Mouse (Mus musculus): ENCODE measurements around the gene Ube2h. TPM values are rescaled to one million over a fixed set of nuclear protein-coding genes. Genes with fewer than 3 reads are reported as not detected.

The Ube2h gene
- polyA plus RNA-seq, 1 experiment from 2014 or later = 52.8 TPM

DNA sequence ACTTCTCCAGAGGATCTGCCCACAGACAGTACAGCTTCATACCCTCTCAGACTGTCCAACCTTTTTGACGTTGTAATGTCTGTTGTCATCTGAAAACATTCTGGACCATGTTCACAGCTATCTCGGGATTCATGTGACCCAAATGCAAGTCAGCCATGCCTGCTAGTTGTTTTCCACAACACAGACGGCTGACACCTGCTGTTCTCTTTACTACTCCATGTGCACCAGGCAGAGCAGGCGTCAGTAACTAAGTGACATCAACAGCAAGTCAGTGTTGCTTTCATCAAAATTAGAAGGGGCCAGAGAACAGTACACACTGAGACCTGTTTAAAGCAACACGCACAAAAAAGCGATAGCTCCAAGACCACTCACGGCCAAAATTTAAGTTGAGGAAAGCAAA, 36.9 kb downstream of the Ube2h start:
- WGBS = 89% methylated on average over 7 of the region's 7 CpGs
- no peak overlapping the region for H3K27ac ChIP-seq (ENCODE audit: low read depth, low read length)
- ATAC-seq (ENCODE audit: insufficient read depth, low FRiP score, low TSS enrichment) (no peak), DNase-seq (ENCODE audit: low spot score) (no peak)
- H3K9ac ChIP-seq (ENCODE audit: low read length) = no peak overlapping the region
- no peaks in the 10 kb centered on the region for H3K9me3 ChIP-seq (ENCODE audit: control insufficient read depth, low read length)
- no peak overlapping the region for H3K4me2 ChIP-seq (ENCODE audit: low read depth)
- no peaks in the 10 kb centered on the region for H3K4me1 ChIP-seq (ENCODE audit: control insufficient read depth, insufficient read depth, low read length)
- no peaks in the 10 kb centered on the region for H3K27me3 ChIP-seq (ENCODE audit: control insufficient read depth, insufficient read depth, low read length)
- no peak overlapping the region for H3K4me3 ChIP-seq (ENCODE audit: low read depth, low read length)
- H3K36me3 ChIP-seq (ENCODE audit: control insufficient read depth, insufficient read depth, low read length) = peaks cover 2% of the 10 kb centered on the region

DNA sequence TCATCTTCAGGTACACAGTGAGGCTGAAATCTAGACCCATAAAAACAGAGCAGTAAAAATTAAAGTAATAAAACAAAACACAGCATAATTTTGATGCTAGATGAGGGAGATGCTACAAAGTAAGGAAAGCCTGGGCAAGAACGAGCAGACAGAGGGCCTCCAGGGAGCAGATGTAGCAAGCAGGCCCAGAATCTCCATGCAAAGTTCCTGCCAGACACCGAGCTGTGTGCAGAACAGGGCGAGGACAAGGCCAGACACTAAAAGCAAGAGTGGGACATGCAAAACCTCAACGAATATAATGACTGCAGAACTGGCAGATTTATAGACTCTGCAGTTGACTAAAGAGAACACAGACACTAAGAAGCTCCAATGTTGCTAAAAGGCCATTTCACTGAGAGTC, 38.9 kb downstream of the Ube2h start:
- H3K27ac ChIP-seq (ENCODE audit: low read depth, low read length) = no peak overlapping the region
- no peaks in the 10 kb centered on the region for H3K4me1 ChIP-seq (ENCODE audit: control insufficient read depth, insufficient read depth, low read length)
- ATAC-seq (ENCODE audit: insufficient read depth, low FRiP score, low TSS enrichment) = no peak
- no peaks in the 10 kb centered on the region for H3K27me3 ChIP-seq (ENCODE audit: control insufficient read depth, insufficient read depth, low read length)
- no peak overlapping the region for H3K4me2 ChIP-seq (ENCODE audit: low read depth)
- DNase-seq (ENCODE audit: low spot score) = no peak
- H3K4me3 ChIP-seq (ENCODE audit: low read depth, low read length) = no peak overlapping the region
- H3K9me3 ChIP-seq (ENCODE audit: control insufficient read depth, low read length) = no peaks in the 10 kb centered on the region
- no peak overlapping the region for H3K9ac ChIP-seq (ENCODE audit: low read length)
- WGBS = 89% methylated on average over 4 of the region's 4 CpGs
- peaks cover 4% of the 10 kb centered on the region for H3K36me3 ChIP-seq (ENCODE audit: control insufficient read depth, insufficient read depth, low read length)

DNA sequence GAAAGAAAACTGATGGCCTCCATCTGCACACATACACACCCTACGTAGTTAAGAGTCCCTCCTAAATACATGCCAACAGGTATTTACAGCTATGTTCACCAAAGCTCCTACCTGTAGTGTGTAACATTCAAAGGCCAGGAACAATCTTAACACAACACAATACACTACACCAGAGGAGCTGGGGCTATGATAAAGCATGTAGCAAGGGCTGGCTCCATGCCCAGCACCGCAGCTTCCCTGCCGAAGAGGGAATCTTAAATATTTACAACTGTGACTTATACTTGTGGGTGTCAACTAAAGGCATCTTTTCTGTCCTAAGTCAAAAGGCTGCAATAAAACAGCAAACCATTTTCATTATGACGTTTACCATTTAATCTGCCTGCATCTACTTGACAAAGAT, 41.3 kb downstream of the Ube2h start:
- Histone ChIP-seq H3K27ac (ENCODE audit: low read depth, low read length) (no peak overlapping the region), H3K9ac (ENCODE audit: low read length) (no peak overlapping the region), H3K9me3 (ENCODE audit: control insufficient read depth, low read length) (no peaks in the 10 kb centered on the region), H3K36me3 (ENCODE audit: control insufficient read depth, insufficient read depth, low read length) (peaks cover 4% of the 10 kb centered on the region), H3K4me2 (ENCODE audit: low read depth) (no peak overlapping the region), H3K27me3 (ENCODE audit: control insufficient read depth, insufficient read depth, low read length) (no peaks in the 10 kb centered on the region), H3K4me3 (ENCODE audit: low read depth, low read length) (no peak overlapping the region), H3K4me1 (ENCODE audit: control insufficient read depth, insufficient read depth, low read length) (no peaks in the 10 kb centered on the region)
- ATAC-seq (ENCODE audit: insufficient read depth, low FRiP score, low TSS enrichment) (no peak), DNase-seq (ENCODE audit: low spot score) (no peak)
- 89% methylated on average over 4 of the region's 4 CpGs for WGBS

DNA sequence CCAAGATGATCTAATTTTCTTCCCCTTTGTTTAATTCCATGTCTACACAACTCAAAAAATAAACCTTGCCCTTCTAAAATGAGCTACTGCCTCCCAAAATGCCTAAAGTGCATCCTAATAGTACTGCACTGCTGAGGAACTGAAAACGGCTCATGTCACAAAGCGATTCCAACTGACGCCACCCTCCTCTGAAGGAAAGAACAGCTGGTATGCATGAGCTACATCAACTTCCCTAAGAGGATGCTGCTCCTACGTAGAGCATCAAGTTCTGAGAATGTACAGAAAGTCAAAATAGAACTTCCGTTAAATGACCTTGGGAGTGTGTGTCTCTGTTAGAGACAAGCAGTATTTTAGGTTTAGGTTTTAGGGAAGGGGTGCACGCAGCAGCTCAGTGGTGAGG, 45.1 kb downstream of the Ube2h start:
- H3K27me3 ChIP-seq (ENCODE audit: control insufficient read depth, insufficient read depth, low read length) = no peaks in the 10 kb centered on the region
- H3K9ac ChIP-seq (ENCODE audit: low read length) = no peak overlapping the region
- 0 out of 2 replicates have a peak, but pooled peaks cover 2% of the 10 kb centered on the region for H3K36me3 ChIP-seq (ENCODE audit: control insufficient read depth, insufficient read depth, low read length)
- WGBS = 94% methylated on average over 6 of the region's 6 CpGs
- H3K27ac ChIP-seq (ENCODE audit: low read depth, low read length) = no peak overlapping the region
- H3K4me2 ChIP-seq (ENCODE audit: low read depth) = no peak overlapping the region
- H3K9me3 ChIP-seq (ENCODE audit: control insufficient read depth, low read length) = no peaks in the 10 kb centered on the region
- H3K4me3 ChIP-seq (ENCODE audit: low read depth, low read length) = no peak overlapping the region
- no peaks in the 10 kb centered on the region for H3K4me1 ChIP-seq (ENCODE audit: control insufficient read depth, insufficient read depth, low read length)
- no peak for DNase-seq (ENCODE audit: low spot score)
- no peak for ATAC-seq (ENCODE audit: insufficient read depth, low FRiP score, low TSS enrichment)

DNA sequence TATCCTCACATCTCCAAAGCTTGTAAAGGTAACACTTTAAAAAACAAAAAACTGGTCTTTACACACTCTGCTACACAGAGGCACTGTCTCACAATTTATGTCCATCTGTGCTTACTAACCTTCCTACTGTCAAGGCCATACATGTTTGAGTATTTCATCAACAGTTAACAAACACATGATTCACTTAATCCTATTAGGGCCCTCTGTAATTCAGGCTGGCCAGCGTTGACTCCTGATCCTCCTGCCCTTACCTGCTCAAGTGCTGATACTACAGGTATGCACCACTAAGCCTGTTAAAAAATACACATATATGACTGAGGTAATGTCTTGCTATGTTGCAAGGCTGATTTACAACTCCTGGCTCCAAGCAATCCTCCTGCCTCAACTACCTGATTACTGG, 46.4 kb downstream of the Ube2h start:
- Histone ChIP-seq H3K4me3 (ENCODE audit: low read depth, low read length) (no peak overlapping the region), H3K27me3 (ENCODE audit: control insufficient read depth, insufficient read depth, low read length) (no peaks in the 10 kb centered on the region), H3K9me3 (ENCODE audit: control insufficient read depth, low read length) (no peaks in the 10 kb centered on the region), H3K27ac (ENCODE audit: low read depth, low read length) (no peak overlapping the region), H3K4me2 (ENCODE audit: low read depth) (no peak overlapping the region), H3K4me1 (ENCODE audit: control insufficient read depth, insufficient read depth, low read length) (no peaks in the 10 kb centered on the region), H3K36me3 (ENCODE audit: control insufficient read depth, insufficient read depth, low read length) (0 out of 2 replicates have a peak, but pooled peaks cover 2% of the 10 kb centered on the region), H3K9ac (ENCODE audit: low read length) (no peak overlapping the region)
- 94% methylated on average over 1 of the region's 1 CpGs for WGBS
- ATAC-seq (ENCODE audit: insufficient read depth, low FRiP score, low TSS enrichment) = no peak
- no peak for DNase-seq (ENCODE audit: low spot score)

DNA sequence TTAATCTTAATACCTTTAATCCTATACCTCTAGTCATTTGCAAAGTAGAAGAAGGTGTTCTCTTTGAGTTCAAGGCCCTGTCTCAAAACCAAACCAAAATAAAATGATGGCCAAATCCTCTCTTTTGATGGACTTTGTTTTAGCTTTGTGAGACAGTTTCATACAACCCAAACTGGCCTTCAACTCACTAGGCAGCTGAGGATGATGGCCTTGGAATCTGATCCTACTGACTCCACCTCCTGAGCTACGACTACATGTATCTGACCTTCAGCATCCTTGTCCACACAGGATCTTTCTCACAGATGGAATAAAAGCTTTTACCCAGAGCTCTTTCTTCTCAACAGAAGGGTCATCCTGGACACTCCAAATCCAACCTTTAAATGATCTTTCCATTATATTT, 48.5 kb downstream of the Ube2h start:
- H3K4me1 ChIP-seq (ENCODE audit: control insufficient read depth, insufficient read depth, low read length) = no peaks in the 10 kb centered on the region
- no peaks in the 10 kb centered on the region for H3K9me3 ChIP-seq (ENCODE audit: control insufficient read depth, low read length)
- ATAC-seq (ENCODE audit: insufficient read depth, low FRiP score, low TSS enrichment) (no peak), DNase-seq (ENCODE audit: low spot score) (no peak)
- 92% methylated on average over 1 of the region's 1 CpGs for WGBS
- no peak overlapping the region for H3K4me3 ChIP-seq (ENCODE audit: low read depth, low read length)
- no peak overlapping the region for H3K27ac ChIP-seq (ENCODE audit: low read depth, low read length)
- no peaks in the 10 kb centered on the region for H3K27me3 ChIP-seq (ENCODE audit: control insufficient read depth, insufficient read depth, low read length)
- no peaks in the 10 kb centered on the region; the same call in 1 of the 2 replicates for H3K36me3 ChIP-seq (ENCODE audit: control insufficient read depth, insufficient read depth, low read length)
- H3K4me2 ChIP-seq (ENCODE audit: low read depth) = no peak overlapping the region
- H3K9ac ChIP-seq (ENCODE audit: low read length) = no peak overlapping the region

DNA sequence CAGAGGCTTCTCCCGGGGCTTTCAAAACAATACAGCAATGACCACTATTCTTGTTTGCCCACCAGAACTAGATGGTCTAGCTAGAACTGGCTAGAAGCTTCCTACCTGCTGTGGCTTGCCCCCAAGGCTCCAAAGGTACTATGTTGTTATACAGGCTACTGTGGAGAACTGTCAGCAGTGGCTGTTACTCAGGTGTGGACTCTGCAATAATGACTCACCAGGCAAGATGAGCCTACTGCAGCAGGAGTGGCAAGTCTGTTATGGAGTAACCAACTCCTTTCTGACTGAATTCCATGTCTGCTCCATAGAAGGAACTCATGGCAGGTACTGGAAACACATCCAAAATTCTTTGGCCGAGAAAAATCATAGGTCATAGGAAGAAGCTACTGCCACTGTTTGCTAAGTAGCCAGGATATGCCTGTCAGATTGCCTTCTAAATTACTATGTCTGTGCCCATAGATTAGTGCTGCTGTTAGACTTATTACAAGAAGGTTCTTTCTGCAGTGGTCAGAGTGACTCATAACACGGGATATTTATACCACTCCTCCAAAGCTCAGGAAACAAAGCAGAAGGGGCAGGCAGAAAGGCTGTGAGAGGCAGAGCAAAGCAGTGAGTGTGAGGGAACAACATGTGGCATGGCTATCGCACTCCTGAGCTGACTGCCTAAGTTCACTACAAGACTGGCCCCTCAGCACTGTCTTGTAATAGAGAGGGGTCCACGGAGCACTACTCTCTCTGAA, 51.9 kb downstream of the Ube2h start:
- ATAC-seq (ENCODE audit: insufficient read depth, low FRiP score, low TSS enrichment) = no peak
- 91% methylated on average over 5 of the region's 5 CpGs for WGBS
- H3K4me1 ChIP-seq (ENCODE audit: control insufficient read depth, insufficient read depth, low read length) = no peaks in the 10 kb centered on the region

DNA sequence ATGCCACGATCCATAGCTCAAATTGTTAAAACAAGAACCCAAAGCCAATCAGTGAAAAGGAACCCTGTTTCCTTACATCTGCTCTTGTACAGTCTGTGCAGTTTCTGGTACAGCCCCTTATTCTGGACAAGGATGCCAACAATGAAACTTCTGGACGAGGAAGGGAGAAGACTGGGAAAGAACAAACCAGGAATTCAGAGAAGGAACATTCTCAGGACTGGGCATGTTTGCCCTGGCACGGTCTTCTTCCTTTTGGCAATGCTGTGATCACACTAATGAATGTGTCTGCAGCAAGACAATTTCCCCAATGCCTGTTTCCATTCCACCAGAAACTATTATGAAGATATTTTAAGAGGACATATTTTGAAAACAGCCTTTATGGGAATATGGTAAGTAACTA, 55.6 kb downstream of the Ube2h start:
- H3K4me3 ChIP-seq (ENCODE audit: low read depth, low read length) = no peak overlapping the region
- 90% methylated on average over 3 of the region's 3 CpGs for whole genome bisulfite sequencing
- DNase-seq (ENCODE audit: low spot score) (no peak), ATAC-seq (ENCODE audit: insufficient read depth, low FRiP score, low TSS enrichment) (no peak)
- no peaks in the 10 kb centered on the region for H3K9me3 ChIP-seq (ENCODE audit: control insufficient read depth, low read length)
- no peaks in the 10 kb centered on the region for H3K27me3 ChIP-seq (ENCODE audit: control insufficient read depth, insufficient read depth, low read length)
- H3K4me2 ChIP-seq (ENCODE audit: low read depth) = no peak overlapping the region
- H3K9ac ChIP-seq (ENCODE audit: low read length) = no peak overlapping the region
- H3K36me3 ChIP-seq (ENCODE audit: control insufficient read depth, insufficient read depth, low read length) = no peaks in the 10 kb centered on the region; the same call in 1 of the 2 replicates
- H3K27ac ChIP-seq (ENCODE audit: low read depth, low read length) = no peak overlapping the region
- no peaks in the 10 kb centered on the region for H3K4me1 ChIP-seq (ENCODE audit: control insufficient read depth, insufficient read depth, low read length)

More for the DNA sequence above, 51.9 kb downstream of the Ube2h start:
- Histone ChIP-seq H3K4me3 (ENCODE audit: low read depth, low read length) (no peak overlapping the region), H3K36me3 (ENCODE audit: control insufficient read depth, insufficient read depth, low read length) (no peaks in the 10 kb centered on the region; the same call in 1 of the 2 replicates), H3K27me3 (ENCODE audit: control insufficient read depth, insufficient read depth, low read length) (no peaks in the 10 kb centered on the region), H3K4me2 (ENCODE audit: low read depth) (no peak overlapping the region), H3K9me3 (ENCODE audit: control insufficient read depth, low read length) (no peaks in the 10 kb centered on the region), H3K27ac (ENCODE audit: low read depth, low read length) (no peak overlapping the region), H3K9ac (ENCODE audit: low read length) (no peak overlapping the region)
- DNase-seq (ENCODE audit: low spot score) = no peak

DNA sequence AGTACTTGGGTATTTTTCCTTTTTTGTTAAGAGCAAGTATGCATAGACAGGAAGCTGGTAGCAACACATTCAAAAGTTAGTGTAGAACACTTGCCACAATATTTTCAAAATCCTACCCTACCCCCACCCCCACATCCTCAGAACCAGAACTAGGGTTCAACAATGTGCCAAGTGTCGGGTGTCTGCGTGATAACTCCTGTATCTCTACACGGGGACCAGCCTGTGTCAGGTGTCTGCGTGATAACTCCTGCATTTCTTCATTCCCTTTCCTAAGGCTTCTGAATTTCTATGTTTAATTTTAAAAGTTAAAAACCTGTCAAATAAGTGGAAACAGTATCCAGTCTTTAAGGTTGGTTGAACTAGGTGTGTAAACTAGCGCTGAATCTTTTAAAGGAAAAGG, 58.4 kb downstream of the Ube2h start:
- Histone ChIP-seq H3K4me3 (ENCODE audit: low read depth, low read length) (no peak overlapping the region), H3K4me2 (ENCODE audit: low read depth) (no peak overlapping the region), H3K27ac (ENCODE audit: low read depth, low read length) (no peak overlapping the region), H3K27me3 (ENCODE audit: control insufficient read depth, insufficient read depth, low read length) (no peaks in the 10 kb centered on the region), H3K4me1 (ENCODE audit: control insufficient read depth, insufficient read depth, low read length) (no peaks in the 10 kb centered on the region), H3K9ac (ENCODE audit: low read length) (no peak overlapping the region), H3K36me3 (ENCODE audit: control insufficient read depth, insufficient read depth, low read length) (no peaks in the 10 kb centered on the region), H3K9me3 (ENCODE audit: control insufficient read depth, low read length) (no peaks in the 10 kb centered on the region)
- DNase-seq (ENCODE audit: low spot score) = no peak
- WGBS = 97% methylated on average over 5 of the region's 5 CpGs
- ATAC-seq (ENCODE audit: insufficient read depth, low FRiP score, low TSS enrichment) = no peak

Measured in neural tube, embryonic 11.5 days (tissue).